In genomic region chr5:134539891-134540290, GRCm38 (mm10) we compare ENCODE assay signal across 8 mouse cellular contexts. TPM values are rescaled to one million over a fixed set of nuclear protein-coding genes. Genes with fewer than 3 reads are reported as not detected.
DNase-seq lines count a peak whose midpoint lies in the region; ATAC-seq and TF ChIP-seq lines count a peak whose summit lies in the region.

No protein-coding gene starts in this region.

- WGBS in heart, embryonic 10.5 days: 17% methylated on average over 3 of the region's 3 CpGs
- 20% methylated on average over 3 of the region's 3 CpGs for WGBS in kidney, adult 2 months
- 6% methylated on average over 3 of the region's 3 CpGs for WGBS in lung, postnatal 0 days

- DNase-seq in urinary bladder, postnatal 14 days (ENCODE audit: low spot score): peak; percentile 77
- DNase-seq in urinary bladder, adult 2 months (ENCODE audit: low spot score): no peak
- peak; percentile 84 for DNase-seq in embryo, embryonic 9.5 days (ENCODE audit: extremely low spot score)
- peak; percentile 89 for DNase-seq in heart, embryonic 10.5 days (ENCODE audit: low spot score)
- peak; percentile 75 for DNase-seq in kidney, adult 2 months
- peak; percentile 95 for DNase-seq in lung, postnatal 0 days (ENCODE audit: low spot score)
- DNase-seq in skeletal muscle tissue, adult 2 months (ENCODE audit: low read depth, low spot score): peak; percentile 72
- no peak for DNase-seq in layer of hippocampus, adult 11-12 months (ENCODE audit: low spot score)

- peak; percentile 83 for ATAC-seq in lung, postnatal 0 days

- no peaks in the 10 kb centered on the region for H3K9me3 ChIP-seq in heart, embryonic 10.5 days
- H3K9me3 ChIP-seq in lung, postnatal 0 days (ENCODE audit: low read length): no peaks in the 10 kb centered on the region

- H3K9ac ChIP-seq in lung, postnatal 0 days (replicated peaks; ENCODE audit: low read depth): no peak overlapping the region

- H3K4me3 ChIP-seq in heart, embryonic 10.5 days: no peak overlapping the region
- H3K4me3 ChIP-seq in kidney, adult 2 months (ENCODE audit: insufficient read depth, low read depth, low read length): no peak overlapping the region
- no peak overlapping the region for H3K4me3 ChIP-seq in lung, postnatal 0 days (ENCODE audit: low read depth, low read length)

- H3K27ac ChIP-seq in heart, embryonic 10.5 days: peak overlapping the region; percentile 80
- H3K27ac ChIP-seq in kidney, adult 2 months (ENCODE audit: insufficient read depth, low read depth, low read length): peak overlapping the region; percentile 6; the same call in 1 of the 2 replicates
- H3K27ac ChIP-seq in lung, postnatal 0 days (ENCODE audit: low read length): peak overlapping the region; percentile 85

- H3K4me1 ChIP-seq in heart, embryonic 10.5 days: peaks cover 34% of the 10 kb centered on the region
- peaks cover 15% of the 10 kb centered on the region for H3K4me1 ChIP-seq in kidney, adult 2 months (ENCODE audit: control insufficient read depth, insufficient read depth, low read length)
- H3K4me1 ChIP-seq in lung, postnatal 0 days (ENCODE audit: insufficient read depth, low read depth, low read length): 0 out of 2 replicates have a peak, but pooled peaks cover 5% of the 10 kb centered on the region

- no peaks in the 10 kb centered on the region for H3K27me3 ChIP-seq in heart, embryonic 10.5 days (ENCODE audit: insufficient read depth, poor library complexity, severe bottlenecking)
- H3K27me3 ChIP-seq in kidney, adult 2 months (replicated peaks; ENCODE audit: control insufficient read depth, insufficient read depth, low read length): no peaks in the 10 kb centered on the region
- no peaks in the 10 kb centered on the region for H3K27me3 ChIP-seq in lung, postnatal 0 days (replicated peaks; ENCODE audit: insufficient read depth, low read length)

- TF ChIP-seq EP300 in lung, postnatal 0 days (IDR thresholded peaks at IDR 0.05): peak; percentile 49; the same call in 1 of the 2 replicates

- no peak for TF ChIP-seq POLR2A in kidney, adult 2 months (IDR thresholded peaks at IDR 0.05; ENCODE audit: low read depth, low read length)

- H3K4me2 ChIP-seq in lung, postnatal 0 days (replicated peaks; ENCODE audit: low read depth, low read length): no peak overlapping the region

- peaks cover 27% of the 10 kb centered on the region for H3K36me3 ChIP-seq in heart, embryonic 10.5 days
- no peaks in the 10 kb centered on the region for H3K36me3 ChIP-seq in kidney, adult 2 months (ENCODE audit: control insufficient read depth, insufficient read depth, low read length)
- no peaks in the 10 kb centered on the region for H3K36me3 ChIP-seq in lung, postnatal 0 days (ENCODE audit: insufficient read depth, low read length)

- TF ChIP-seq CTCF in kidney, adult 2 months (conservative IDR thresholded peaks at IDR 0.05; ENCODE audit: insufficient read depth, insufficient read length, low read depth, low read length): no peak
- peak; percentile 44; the same call in 1 of the 2 replicates for TF ChIP-seq CTCF in lung, postnatal 0 days (IDR thresholded peaks at IDR 0.05)

RNA-seq across cellular contexts. Expression of gene Clip2, which starts 12.3 kb away (rescaled TPM):
- 11.1 and 15.6 TPM in 2 replicates for polyA plus RNA-seq in urinary bladder, adult 2 months (2012; rRNA removed)
- polyA plus RNA-seq in heart, embryonic 10.5 days (2016; fragmentation: Nextera tagmentation; extraction: Ambion mirVana): 2.1 TPM in 2 replicates
- polyA plus RNA-seq in kidney, adult 2 months (2012; rRNA removed): 22.4 and 25.2 TPM in 2 replicates
- 3.0 and 4.1 TPM in 2 replicates for polyA plus RNA-seq in lung, postnatal 0 days (2015; fragmentation: Nextera tagmentation; extraction: Ambion mirVana)

RNA-seq across cellular contexts. Expression of gene Syna, which starts 20.1 kb away (rescaled TPM):
- polyA plus RNA-seq in urinary bladder, adult 2 months (2012; rRNA removed): 0.09 and 0.10 TPM in 2 replicates
- polyA plus RNA-seq in heart, embryonic 10.5 days (2016; fragmentation: Nextera tagmentation; extraction: Ambion mirVana): not detected in 2 replicates
- 0.34 and 0.48 TPM in 2 replicates for polyA plus RNA-seq in kidney, adult 2 months (2012; rRNA removed)
- 0.24 and 0.67 TPM in 2 replicates for polyA plus RNA-seq in lung, postnatal 0 days (2015; fragmentation: Nextera tagmentation; extraction: Ambion mirVana)

RNA-seq across cellular contexts. Expression of gene Rfc2, which starts 41.3 kb away (rescaled TPM):
- polyA plus RNA-seq in urinary bladder, adult 2 months (2012; rRNA removed): 69.2 and 82.6 TPM in 2 replicates
- polyA plus RNA-seq in heart, embryonic 10.5 days (2016; fragmentation: Nextera tagmentation; extraction: Ambion mirVana): 271 and 300 TPM in 2 replicates
- 65.5 and 76.4 TPM in 2 replicates for polyA plus RNA-seq in kidney, adult 2 months (2012; rRNA removed)
- 84.4 and 95.9 TPM in 2 replicates for polyA plus RNA-seq in lung, postnatal 0 days (2015; fragmentation: Nextera tagmentation; extraction: Ambion mirVana)

Comparison
In these comparisons a context has a peak if more than half of its experiments do, and no peak if none do; other contexts are left out.
1. DNase-seq: peak in urinary bladder, postnatal 14 days (single experiment), embryo, embryonic 9.5 days (single experiment), heart, embryonic 10.5 days (single experiment), kidney, adult 2 months (single experiment), lung, postnatal 0 days (single experiment) and skeletal muscle tissue, adult 2 months (single experiment); none in urinary bladder, adult 2 months (single experiment) and layer of hippocampus, adult 11-12 months (single experiment).
2. H3K27ac ChIP-seq: peak in every context shown above with its lines; median percentile 85 in lung, postnatal 0 days; 80 in heart, embryonic 10.5 days; 6 in kidney, adult 2 months.